Mouse (Mus musculus) lung, postnatal 0 days (tissue): ENCODE data around the gene Enox1.

ENCODE experiments used
- CTCF ChIP-seq: IDR thresholded peaks from 2 replicates; pipeline ENCODE4 v1.5.1; 2016; ENCODE audit warnings: antibody characterized with exemption, mild to moderate bottlenecking
- EP300 ChIP-seq: IDR thresholded peaks from 2 replicates; pipeline ENCODE4 v1.6.1; 2016; ENCODE audit warnings: antibody characterized with exemption, mild to moderate bottlenecking, control low read depth

DNA sequence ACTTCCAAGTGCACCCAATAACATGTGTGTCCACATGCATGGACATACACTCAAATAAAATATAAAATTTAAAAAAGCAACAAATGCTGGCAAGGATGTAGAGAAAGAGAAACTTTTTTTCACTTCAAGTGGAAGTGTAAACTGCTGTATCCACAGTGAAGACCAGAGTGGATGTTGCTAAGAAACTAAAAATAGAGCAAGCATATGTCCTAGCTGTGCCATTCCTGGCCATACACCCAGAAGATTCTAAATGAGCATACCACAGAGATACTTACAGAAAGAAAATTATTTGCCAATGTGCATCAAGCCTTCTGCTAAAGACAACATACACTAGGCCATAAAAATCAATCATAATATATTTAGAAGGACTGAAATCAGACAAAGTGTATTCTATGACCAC lies 592.4 kb downstream of the Enox1 start:
- no peak for TF ChIP-seq CTCF
- no peak for TF ChIP-seq EP300
